Mouse (Mus musculus) gastrocnemius, adult 2 months (tissue): ENCODE measurements around the gene Pdzph1. TPM values are rescaled to one million over a fixed set of nuclear protein-coding genes. Genes with fewer than 3 reads are reported as not detected.
A peak's percentile ranks its signal among the peaks of the same experiment; 100 is the strongest.

ENCODE experiments used
- DNase-seq: peaks from one replicate; pipeline ENCODE4 v3.0.0; 2022
- H3K27ac ChIP-seq: fragments of 200-600 bp; 2 replicates; pipeline ENCODE4 v1.8.1; 2022; ENCODE audit warnings: mild to moderate bottlenecking
- H3K4me3 ChIP-seq: fragments of 200-600 bp; 2 replicates; pipeline ENCODE4 v1.8.1; 2022; ENCODE audit warnings: mild to moderate bottlenecking, moderate library complexity
- CTCF ChIP-seq: fragments of 200-600 bp; IDR thresholded peaks from 2 replicates; pipeline ENCODE4 v1.8.1; 2022; ENCODE audit warnings: antibody characterized with exemption, mild to moderate bottlenecking, moderate library complexity
- intact Hi-C: fragments of 180-260 bp; cut with DNase I; formaldehyde crosslinking; loops from one replicate; pipeline ENCODE4 v1.15.1; 2025
- total RNA-seq, 2 experiments: library from RNA; stranded (reverse); gene quantifications; 2 replicates each; pipeline ENCODE4 v1.2.3; 2021

The Pdzph1 gene
- total RNA-seq, 2 experiments from 2014 or later = not detected

GRCm38 (mm10) chr17:58943015-58943822 lies 48.0 kb downstream of the Pdzph1 start:
- intact Hi-C loops = no loop called here
- Histone ChIP-seq H3K27ac (no peak overlapping the region), H3K4me3 (no peak overlapping the region)
- no peak for TF ChIP-seq CTCF
- no peak for DNase-seq

- no peak for TF ChIP-seq CTCF
- no peak overlapping the region for H3K4me3 ChIP-seq
- no peak for DNase-seq
- intact Hi-C loops = no loop called here
- H3K27ac ChIP-seq = no peak overlapping the region
Measured at GRCm38 (mm10) chr17:58938598-58938997, 52.6 kb downstream of the Pdzph1 start.

- intact Hi-C loops = no loop called here
- no peak for TF ChIP-seq CTCF
- Histone ChIP-seq H3K4me3 (no peak overlapping the region), H3K27ac (no peak overlapping the region)
- DNase-seq = no peak
Measured at GRCm38 (mm10) chr17:58937533-58937932, 53.6 kb downstream of the Pdzph1 start.

GRCm38 (mm10) chr17:58932983-58933280 lies 58.2 kb downstream of the Pdzph1 start:
- Histone ChIP-seq H3K27ac (no peak overlapping the region), H3K4me3 (no peak overlapping the region)
- intact Hi-C loops = no loop called here
- DNase-seq = no peak
- no peak for TF ChIP-seq CTCF

GRCm38 (mm10) chr17:58932279-58932982 lies 58.7 kb downstream of the Pdzph1 start:
- DNase-seq = no peak
- intact Hi-C loops = no loop called here
- TF ChIP-seq CTCF = no peak
- no peak overlapping the region for H3K27ac ChIP-seq
- H3K4me3 ChIP-seq = no peak overlapping the region

- intact Hi-C loops = no loop called here
- no peak for TF ChIP-seq CTCF
- H3K4me3 ChIP-seq = no peak overlapping the region
- no peak overlapping the region for H3K27ac ChIP-seq
- DNase-seq = no peak
Measured at GRCm38 (mm10) chr17:58924754-58925546, 66.2 kb downstream of the Pdzph1 start.

GRCm38 (mm10) chr17:58923901-58924476 lies 67.2 kb downstream of the Pdzph1 start:
- DNase-seq = no peak
- intact Hi-C loops = no loop called here
- TF ChIP-seq CTCF = no peak
- no peak overlapping the region for H3K27ac ChIP-seq
- no peak overlapping the region for H3K4me3 ChIP-seq

GRCm38 (mm10) chr17:58923316-58923866 lies 67.8 kb downstream of the Pdzph1 start:
- intact Hi-C loops = no loop called here
- TF ChIP-seq CTCF = no peak

GRCm38 (mm10) chr17:58922821-58923220 lies 68.4 kb downstream of the Pdzph1 start:
- H3K27ac ChIP-seq = no peak overlapping the region
- intact Hi-C loops = no loop called here
- no peak for TF ChIP-seq CTCF
- no peak for DNase-seq
- H3K4me3 ChIP-seq = no peak overlapping the region

More at GRCm38 (mm10) chr17:58923316-58923866, 67.8 kb downstream of the Pdzph1 start:
- Histone ChIP-seq H3K27ac (no peak overlapping the region), H3K4me3 (no peak overlapping the region)
- DNase-seq = no peak

- Histone ChIP-seq H3K27ac (no peak overlapping the region), H3K4me3 (no peak overlapping the region)
- TF ChIP-seq CTCF = no peak
- intact Hi-C loops = no loop called here
- no peak for DNase-seq
Measured at GRCm38 (mm10) chr17:58919927-58920326, 71.2 kb downstream of the Pdzph1 start.

GRCm38 (mm10) chr17:58919061-58919460 lies 72.1 kb downstream of the Pdzph1 start:
- no peak overlapping the region for H3K27ac ChIP-seq
- peak; percentile 44 for TF ChIP-seq CTCF
- intact Hi-C loops = no loop called here
- no peak for DNase-seq
- no peak overlapping the region for H3K4me3 ChIP-seq

GRCm38 (mm10) chr17:58918539-58918938 lies 72.6 kb downstream of the Pdzph1 start:
- TF ChIP-seq CTCF = no peak
- intact Hi-C loops = no loop called here
- Histone ChIP-seq H3K4me3 (no peak overlapping the region), H3K27ac (no peak overlapping the region)
- no peak for DNase-seq
